9 mouse cellular contexts compared by ENCODE assay signal in the genomic region with DNA sequence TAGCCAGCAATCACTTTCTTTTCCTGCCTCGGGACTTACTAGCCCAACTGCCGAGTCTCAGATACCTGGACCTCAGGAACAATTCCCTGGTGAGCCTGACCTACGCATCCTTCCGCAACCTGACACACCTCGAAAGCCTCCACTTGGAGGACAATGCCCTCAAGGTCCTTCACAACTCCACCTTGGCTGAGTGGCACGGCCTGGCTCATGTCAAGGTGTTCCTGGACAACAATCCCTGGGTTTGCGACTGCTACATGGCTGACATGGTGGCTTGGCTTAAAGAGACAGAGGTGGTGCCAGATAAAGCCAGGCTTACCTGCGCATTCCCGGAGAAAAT. TPM values are rescaled to one million over a fixed set of nuclear protein-coding genes. Genes with fewer than 3 reads are reported as not detected.
DNase-seq lines count a peak whose midpoint lies in the region; ATAC-seq and TF ChIP-seq lines count a peak whose summit lies in the region.
"Had no signal": no experiment of that assay in that cellular context is flagged by ENCODE, and none has a peak within 500 bp of the region (broad histone marks: within the 10 kb centered on the region; RNA-seq: fewer than 3 reads in every experiment).

No protein-coding gene starts in this region.

- no peaks in the 10 kb centered on the region; the same call in 1 of the 2 replicates for H3K27me3 ChIP-seq in kidney, adult 2 months (replicated peaks; ENCODE audit: control insufficient read depth, insufficient read depth, low read length)
- peaks cover 8% of the 10 kb centered on the region; the same call in 1 of the 2 replicates for H3K27me3 ChIP-seq in forebrain, postnatal 0 days (ENCODE audit: insufficient read depth, low read length)
- H3K27me3 ChIP-seq in midbrain, embryonic 12.5 days = peaks cover 10% of the 10 kb centered on the region

- TF ChIP-seq CTCF in kidney, adult 2 months (conservative IDR thresholded peaks at IDR 0.05; ENCODE audit: insufficient read depth, insufficient read length, low read depth, low read length) = no peak
- no peak for TF ChIP-seq CTCF in cortical plate, adult 2 months (IDR thresholded peaks at IDR 0.05; ENCODE audit: extremely low read depth, insufficient read depth, low read length)
- no peak for TF ChIP-seq CTCF in forebrain, postnatal 0 days (IDR thresholded peaks at IDR 0.05; ENCODE audit: low read depth)
- no peak for TF ChIP-seq CTCF in gastrocnemius, adult 2 months (IDR thresholded peaks at IDR 0.05)

- no peaks in the 10 kb centered on the region for H3K4me1 ChIP-seq in kidney, adult 2 months (ENCODE audit: control insufficient read depth, insufficient read depth, low read length)
- H3K4me1 ChIP-seq in cortical plate, adult 2 months (ENCODE audit: control insufficient read depth, insufficient read depth, low read length) = no peaks in the 10 kb centered on the region
- no peaks in the 10 kb centered on the region for H3K4me1 ChIP-seq in forebrain, postnatal 0 days (ENCODE audit: insufficient read depth)
- peaks cover 13% of the 10 kb centered on the region for H3K4me1 ChIP-seq in midbrain, embryonic 12.5 days

- 69% methylated on average over 9 of the region's 9 CpGs for WGBS in kidney, adult 2 months
- 65% methylated on average over 9 of the region's 9 CpGs for WGBS in forebrain, postnatal 0 days
- WGBS in midbrain, embryonic 12.5 days = 54% methylated on average over 9 of the region's 9 CpGs

- peak overlapping the region; percentile 65; the same call in 1 of the 2 replicates for H3K4me3 ChIP-seq in kidney, adult 2 months (ENCODE audit: insufficient read depth, low read depth, low read length)
- peak overlapping the region; percentile 77 for H3K4me3 ChIP-seq in cortical plate, adult 2 months (ENCODE audit: insufficient read depth, low read length)
- H3K4me3 ChIP-seq in forebrain, postnatal 0 days (ENCODE audit: low read depth, low read length) = peak overlapping the region; percentile 55
- peak overlapping the region; percentile 75 for H3K4me3 ChIP-seq in midbrain, embryonic 12.5 days
- H3K4me3 ChIP-seq in gastrocnemius, adult 2 months = no peak overlapping the region; the same call in 1 of the 2 replicates

- H3K9me3 ChIP-seq in forebrain, postnatal 0 days (ENCODE audit: low read length) = no peaks in the 10 kb centered on the region
- H3K9me3 ChIP-seq in midbrain, embryonic 12.5 days = no peaks in the 10 kb centered on the region

- ATAC-seq in forebrain, postnatal 0 days = no peak
- ATAC-seq in midbrain, embryonic 12.5 days (ENCODE audit: low FRiP score, low read depth) = no peak

- intact Hi-C loops in gastrocnemius, adult 2 months (cut with DNase I) = no loop called here

- no peak for DNase-seq in kidney, adult 2 months
- DNase-seq in kidney, postnatal 25 days = no peak
- DNase-seq in forebrain, postnatal 0 days = no peak
- no peak for DNase-seq in urinary bladder, postnatal 4 days (ENCODE audit: low spot score in 2 of 2)
- DNase-seq in thymus, postnatal 4 days = no peak
- no peak for DNase-seq in gastrocnemius, adult 2 months
- DNase-seq: gastrocnemius, postnatal 36 days had no signal

- no peak overlapping the region for H3K27ac ChIP-seq in kidney, adult 2 months (ENCODE audit: insufficient read depth, low read depth, low read length)
- no peak overlapping the region for H3K27ac ChIP-seq in cortical plate, adult 2 months (ENCODE audit: insufficient read depth, low read length)
- H3K27ac ChIP-seq in forebrain, postnatal 0 days (ENCODE audit: low read depth, low read length) = no peak overlapping the region
- H3K27ac ChIP-seq in midbrain, embryonic 12.5 days (replicated peaks) = no peak overlapping the region
- H3K27ac ChIP-seq in gastrocnemius, adult 2 months = no peak overlapping the region

- peak overlapping the region; percentile 93 for H3K4me2 ChIP-seq in forebrain, postnatal 0 days (ENCODE audit: low read depth)
- H3K4me2 ChIP-seq in midbrain, embryonic 12.5 days (replicated peaks) = peak overlapping the region; percentile 95

- H3K36me3 ChIP-seq in kidney, adult 2 months (ENCODE audit: control insufficient read depth, insufficient read depth, low read length) = no peaks in the 10 kb centered on the region
- H3K36me3 ChIP-seq in forebrain, postnatal 0 days (ENCODE audit: insufficient read depth) = no peaks in the 10 kb centered on the region
- peaks cover 15% of the 10 kb centered on the region for H3K36me3 ChIP-seq in midbrain, embryonic 12.5 days

- peak overlapping the region; percentile 57; the same call in 1 of the 2 replicates for H3K9ac ChIP-seq in forebrain, postnatal 0 days
- H3K9ac ChIP-seq in midbrain, embryonic 12.5 days (replicated peaks) = peak overlapping the region; percentile 83; the same call in 1 of the 2 replicates

- no peak for TF ChIP-seq POLR2A in kidney, adult 2 months (IDR thresholded peaks at IDR 0.05; ENCODE audit: low read depth, low read length)
- no peak for TF ChIP-seq POLR2A in cortical plate, adult 2 months (IDR thresholded peaks at IDR 0.05; ENCODE audit: extremely low read depth, insufficient read depth, low read length)

RNA-seq across cellular contexts. Expression of a gene that starts 2.4 kb away (rescaled TPM):
- 1.1 and 2.1 TPM in 2 replicates for polyA plus RNA-seq in kidney, adult 2 months (2012; rRNA removed)
- 12.2 and 12.5 TPM in 2 replicates for polyA plus RNA-seq in cortical plate, adult 2 months (2012; rRNA removed)
- 19.8 and 22.3 TPM in 2 replicates for total RNA-seq in forebrain, postnatal 0 days (2014; rRNA removed)
- 10.4 and 13.1 TPM in 2 replicates for polyA plus RNA-seq in forebrain, postnatal 0 days (2015; fragmentation: Nextera tagmentation; extraction: Ambion mirVana)
- 39.6 and 54.0 TPM in 2 replicates for polyA plus RNA-seq in midbrain, embryonic 12.5 days (2016; fragmentation: Nextera tagmentation; extraction: Ambion mirVana)
- 1 to 10 TPM in 1 of 2 experiments, under 1 TPM in 1; 0.61 to 1.0 TPM for total RNA-seq in gastrocnemius, adult 2 months (2021)
